Mouse (Mus musculus) intestine, embryonic 16.5 days (tissue): Measurements from ENCODE around the gene Zcchc10. TPM values are rescaled to one million over a fixed set of nuclear protein-coding genes. Genes with fewer than 3 reads are reported as not detected.

ENCODE experiments used
- ATAC-seq: fragments of 200-750 bp; cut with Nextera tagmentation; 2 replicates; pipeline ENCODE4 v1.8.0; 2017; ENCODE audit warnings: moderate TSS enrichment, moderate library complexity
- H3K27ac ChIP-seq: fragments of 300-500 bp; sonication (generic); 2 replicates; pipeline ENCODE4 v1.5.1; 2014; ENCODE audit warnings: mild to moderate bottlenecking, low read length
- H3K27me3 ChIP-seq: fragments of 300-500 bp; sonication (generic); replicated peaks from 2 replicates; pipeline ENCODE4 v1.6.1; 2014; ENCODE audit warnings: low read length, control low read depth, mixed read lengths; ENCODE audit not compliant: control insufficient read depth, insufficient read depth
- H3K36me3 ChIP-seq: fragments of 300-500 bp; sonication (generic); 2 replicates; pipeline ENCODE4 v1.6.1; 2014; ENCODE audit warnings: low read length, control low read depth; ENCODE audit not compliant: control insufficient read depth, insufficient read depth
- H3K4me1 ChIP-seq: fragments of 300-500 bp; sonication (generic); 2 replicates; pipeline ENCODE4 v1.6.1; 2014; ENCODE audit warnings: low read length, control low read depth, mixed read lengths; ENCODE audit not compliant: control insufficient read depth, insufficient read depth
- H3K4me2 ChIP-seq: fragments of 300-500 bp; sonication (generic); 2 replicates; pipeline ENCODE4 v1.6.1; 2014; ENCODE audit warnings: low read depth, low read length, control low read depth
- H3K4me3 ChIP-seq: fragments of 300-500 bp; sonication (generic); 2 replicates; pipeline ENCODE4 v1.5.1; 2014; ENCODE audit warnings: mild to moderate bottlenecking, low read length
- H3K9ac ChIP-seq: fragments of 300-500 bp; sonication (generic); 2 replicates; pipeline ENCODE4 v1.6.1; 2014; ENCODE audit warnings: low read depth, low read length
- H3K9me3 ChIP-seq: fragments of 300-500 bp; sonication (generic); 2 replicates; pipeline ENCODE4 v1.6.1; 2016; ENCODE audit warnings: low read length, control low read depth; ENCODE audit not compliant: control insufficient read depth
- WGBS: fragments of 180-500 bp; shearing (Covaris S2); extraction: QIAGEN DNeasy Blood & Tissue Kit; methylation state at CpG from one replicate; pipeline ENCODE4 v1.1.7; 2014; 5-methylcytosine and 5-hydroxymethylcytosine counted together
- polyA plus RNA-seq: library from polyadenylated mRNA; unstranded; fragments of >200 nt; fragmentation: Nextera tagmentation; extraction: Ambion mirVana; gene quantifications from 2 replicates; pipeline ENCODE4 v1.2.1, GENCODE M21; 2015

The Zcchc10 gene
- polyA plus RNA-seq, 1 experiment from 2014 or later: 13.4 TPM

DNA sequence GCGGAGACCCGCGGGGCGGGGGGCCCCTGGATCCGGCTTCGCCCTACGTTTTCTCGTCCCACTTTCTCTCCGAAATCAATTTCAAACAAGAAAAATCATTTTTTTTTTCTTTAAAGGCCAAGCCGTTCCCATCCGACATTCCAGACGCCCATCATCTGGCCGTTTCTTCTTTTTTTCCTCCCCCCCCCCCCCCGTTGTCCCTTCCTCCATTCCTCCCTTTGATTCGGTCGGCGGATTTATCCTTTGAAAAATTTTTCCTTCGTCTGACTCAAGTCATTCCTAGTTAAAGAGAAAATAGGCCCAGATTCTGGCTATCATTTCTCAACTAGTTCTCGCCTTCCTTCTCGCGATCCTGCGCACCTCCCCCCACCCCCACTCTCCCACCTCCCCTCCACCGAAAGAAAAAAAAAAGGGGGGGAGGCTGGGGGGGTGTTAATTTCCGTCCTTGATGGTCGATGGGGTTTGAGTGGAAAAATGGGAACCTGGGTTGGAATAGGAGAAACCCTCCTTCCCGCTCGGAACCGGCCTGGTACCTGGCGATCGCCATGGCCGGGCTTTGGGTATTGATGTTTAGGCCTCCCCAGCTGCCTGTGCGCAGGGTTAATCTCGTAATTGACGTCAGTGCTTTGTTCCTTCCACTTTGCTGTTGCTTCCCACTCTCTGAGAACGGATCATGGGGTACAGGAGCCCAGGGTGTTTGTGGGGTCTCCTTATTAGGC lies 26.9 kb downstream of the Zcchc10 start:
- under 1% methylated on average over 35 of the region's 35 CpGs for WGBS
- Histone ChIP-seq H3K4me3 (peak overlapping the region; percentile 84), H3K27me3 (no peaks in the 10 kb centered on the region), H3K36me3 (no peaks in the 10 kb centered on the region), H3K9me3 (no peaks in the 10 kb centered on the region), H3K9ac (peak overlapping the region; percentile 95), H3K4me1 (peaks cover 3% of the 10 kb centered on the region; the same call in 1 of the 2 replicates), H3K4me2 (peak overlapping the region; percentile 91), H3K27ac (peak overlapping the region; percentile 95)
- ATAC-seq: no peak

DNA sequence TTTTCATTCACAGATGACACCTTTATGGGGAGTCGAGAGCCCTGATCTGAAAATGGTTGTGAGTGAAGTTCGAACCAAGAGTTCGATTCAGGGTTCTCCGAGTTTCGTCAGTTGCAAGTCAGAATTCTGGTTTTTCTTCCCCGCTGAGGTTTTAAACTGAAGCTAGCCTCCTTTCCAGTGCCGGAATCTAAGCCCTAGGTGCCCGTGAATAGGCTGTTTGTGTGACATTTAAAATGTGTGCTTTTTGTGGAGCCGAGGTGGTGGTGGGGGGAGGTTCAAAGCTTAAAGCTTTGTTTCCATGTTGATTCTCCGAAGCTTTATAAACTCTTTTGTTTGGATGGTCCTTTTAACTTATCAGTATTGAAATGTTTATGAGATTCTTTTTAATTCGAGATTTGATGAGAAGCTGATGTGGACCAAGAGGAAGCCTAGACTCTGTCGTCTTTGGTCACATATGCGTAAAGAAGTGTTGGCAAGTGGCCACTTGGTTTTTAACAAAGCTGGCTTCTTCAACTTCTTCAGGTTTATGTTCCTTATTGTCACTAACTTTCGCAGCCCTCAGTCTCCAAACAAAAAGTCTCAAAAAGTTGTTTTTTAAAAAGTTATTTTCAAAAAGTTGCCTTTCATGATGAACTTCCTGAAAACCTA lies 27.6 kb downstream of the Zcchc10 start:
- Histone ChIP-seq H3K36me3 (no peaks in the 10 kb centered on the region), H3K4me3 (peak overlapping the region; percentile 84), H3K4me2 (peak overlapping the region; percentile 91), H3K9me3 (no peaks in the 10 kb centered on the region), H3K27ac (peak overlapping the region; percentile 95), H3K9ac (peak overlapping the region; percentile 95), H3K4me1 (peaks cover 3% of the 10 kb centered on the region; the same call in 1 of the 2 replicates), H3K27me3 (no peaks in the 10 kb centered on the region)
- WGBS: 5% methylated on average over 14 of the region's 14 CpGs
- no peak for ATAC-seq

DNA sequence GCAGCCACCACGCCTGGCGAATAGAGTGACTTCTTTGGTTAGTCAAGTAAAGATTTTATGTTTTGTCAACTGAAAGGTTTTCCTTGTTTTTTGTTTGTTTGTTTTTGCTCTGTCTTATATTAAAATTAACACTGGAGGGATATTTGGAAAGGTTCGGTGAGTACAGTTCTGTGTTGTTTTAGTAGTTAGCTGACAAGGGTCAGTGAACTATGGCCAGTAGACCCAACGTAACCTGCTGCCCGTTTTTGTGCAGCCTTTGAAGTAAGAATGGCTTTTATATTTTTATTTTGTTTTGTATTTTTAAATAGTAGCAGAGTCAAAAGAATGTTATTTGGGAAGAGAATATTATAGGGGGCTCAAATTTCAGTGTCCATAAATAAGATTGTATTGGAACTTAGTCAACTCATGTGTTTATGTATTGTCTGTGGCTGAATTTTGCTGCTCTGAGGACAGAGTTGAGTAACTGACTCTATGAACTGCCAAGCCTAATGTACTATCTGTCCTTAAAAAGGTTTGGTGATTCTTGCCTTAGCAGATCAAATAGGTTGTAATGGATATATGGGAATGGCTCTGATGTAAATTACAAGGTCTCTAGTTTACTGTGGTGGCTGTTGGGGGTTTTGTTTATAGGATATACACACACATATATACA lies 34.2 kb downstream of the Zcchc10 start:
- WGBS: 91% methylated on average over 5 of the region's 5 CpGs
- Histone ChIP-seq H3K4me3 (no peak overlapping the region), H3K9me3 (no peaks in the 10 kb centered on the region), H3K4me1 (no peaks in the 10 kb centered on the region), H3K9ac (no peak overlapping the region), H3K36me3 (no peaks in the 10 kb centered on the region), H3K4me2 (no peak overlapping the region), H3K27ac (no peak overlapping the region), H3K27me3 (no peaks in the 10 kb centered on the region)
- ATAC-seq: no peak

DNA sequence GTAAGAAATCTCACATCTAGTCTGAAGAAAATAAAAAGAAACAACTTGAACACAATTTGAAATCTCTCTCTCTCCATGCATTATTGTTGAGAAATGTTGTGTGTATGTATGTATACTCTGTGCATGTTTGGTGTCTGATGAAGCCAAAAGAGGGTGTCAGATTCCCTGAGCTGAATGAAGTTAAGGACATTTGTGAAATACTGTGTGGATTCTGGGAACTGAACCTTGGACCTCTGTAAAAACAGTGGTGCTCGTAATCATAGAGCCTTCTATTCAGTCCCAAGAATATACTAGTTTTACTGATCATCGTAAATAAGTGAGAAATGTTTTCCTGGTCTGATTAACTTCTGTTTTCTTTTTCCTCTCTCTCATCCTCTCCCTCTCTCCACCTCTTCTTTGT lies 42.6 kb downstream of the Zcchc10 start:
- Histone ChIP-seq H3K4me3 (no peak overlapping the region), H3K4me2 (no peak overlapping the region), H3K27ac (no peak overlapping the region), H3K9me3 (no peaks in the 10 kb centered on the region), H3K9ac (no peak overlapping the region), H3K4me1 (no peaks in the 10 kb centered on the region), H3K27me3 (no peaks in the 10 kb centered on the region), H3K36me3 (no peaks in the 10 kb centered on the region)
- 75% methylated on average over 2 of the region's 2 CpGs for WGBS
- no peak for ATAC-seq

DNA sequence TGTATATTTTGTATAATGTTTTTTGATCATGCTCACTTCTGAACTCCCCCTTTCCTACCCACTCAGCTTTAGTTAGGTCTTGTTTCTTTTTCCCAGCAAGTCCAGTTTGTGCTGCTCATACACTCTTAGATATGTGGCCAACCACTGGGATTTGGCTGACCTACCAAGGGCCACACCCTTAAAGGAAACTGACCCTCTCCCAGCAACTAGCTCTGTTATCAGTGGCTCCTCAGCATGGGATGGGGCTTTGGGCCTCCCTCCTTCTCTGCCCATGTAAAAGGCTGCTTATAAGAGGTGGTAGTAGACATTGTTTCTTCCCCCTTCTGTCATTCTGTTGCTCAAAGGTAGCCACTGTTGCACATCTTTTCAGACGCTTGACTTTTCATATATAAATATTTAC lies 54.4 kb downstream of the Zcchc10 start:
- Histone ChIP-seq H3K27me3 (no peaks in the 10 kb centered on the region), H3K4me3 (no peak overlapping the region), H3K9me3 (no peaks in the 10 kb centered on the region), H3K9ac (no peak overlapping the region), H3K4me1 (no peaks in the 10 kb centered on the region), H3K4me2 (no peak overlapping the region), H3K27ac (no peak overlapping the region), H3K36me3 (no peaks in the 10 kb centered on the region)
- 65% methylated on average over 1 of the region's 1 CpGs for WGBS
- no peak for ATAC-seq

Other genes starting within 250 kb of the Zcchc10 start
- 85.2 and 85.9 TPM in 2 replicates for gene Hspa4, start 24.2 kb upstream of the Zcchc10 start, polyA plus RNA-seq
- gene Aff4, start 26.2 kb downstream of the Zcchc10 start, polyA plus RNA-seq: 16.6 and 20.4 TPM in 2 replicates
- gene Leap2, start 98.5 kb downstream of the Zcchc10 start, polyA plus RNA-seq: 17.8 and 52.6 TPM in 2 replicates
- 1,029 and 1,034 TPM in 2 replicates for gene Uqcrq, start 106.2 kb downstream of the Zcchc10 start, polyA plus RNA-seq
- gene Gdf9, start 106.3 kb downstream of the Zcchc10 start, polyA plus RNA-seq: 0.99 and 1.4 TPM in 2 replicates
- gene Gm10447, start 132.4 kb downstream of the Zcchc10 start, polyA plus RNA-seq: 0.06 and 0.07 TPM in 2 replicates
- gene Shroom1, start 132.5 kb downstream of the Zcchc10 start, polyA plus RNA-seq: 1.3 and 1.4 TPM in 2 replicates
- not detected in 2 replicates for gene Gm9837, start 145.8 kb downstream of the Zcchc10 start, polyA plus RNA-seq
- gene Gm9945, start 155.5 kb downstream of the Zcchc10 start, polyA plus RNA-seq: not detected in 2 replicates
- 0.31 and 0.32 TPM in 2 replicates for gene Sowaha, start 155.6 kb downstream of the Zcchc10 start, polyA plus RNA-seq
- gene Sept8, start 194.6 kb downstream of the Zcchc10 start, polyA plus RNA-seq: 18.2 and 18.4 TPM in 2 replicates
- 35.0 and 42.3 TPM in 2 replicates for gene Kif3a, start 242.7 kb downstream of the Zcchc10 start, polyA plus RNA-seq